Mouse (Mus musculus): Measurements from ENCODE around the gene Gm15140. TPM values are rescaled to one million over a fixed set of nuclear protein-coding genes. Genes with fewer than 3 reads are reported as not detected.

The Gm15140 gene
- total RNA-seq (2023): not detected

GRCm38 (mm10) chrX:154120585-154120984 lies at the start of gene Gm15140:
TSS of gene Gm15140 (minus strand) at chrX:154120685.

Other genes starting within 250 kb of the Gm15140 start
- not detected for gene Samt1, start 108.0 kb downstream of the Gm15140 start, total RNA-seq (2023)
- not detected for gene 4921511M17Rik, start 86.9 kb downstream of the Gm15140 start, total RNA-seq (2023)
- gene Gm10057, start 65.6 kb downstream of the Gm15140 start, total RNA-seq (2023): not detected
- gene 4930524N10Rik, start 222.7 kb upstream of the Gm15140 start, total RNA-seq (2023): not detected

All from B cell, adult 67 days (primary cell).